Mouse (Mus musculus): ENCODE measurements around the gene Isg20l2. TPM values are rescaled to one million over a fixed set of nuclear protein-coding genes. Genes with fewer than 3 reads are reported as not detected.

The Isg20l2 gene
- total and polyA plus RNA-seq, 3 experiments, result 6.2 to 10.9 (median 10.6) TPM

GRCm38 (mm10) chr3:87906981-87907857 is 22.9 kb upstream of the Isg20l2 start:
- H3K79me2 ChIP-seq (replicated peaks; ENCODE audit: control insufficient read depth, insufficient read depth, low read length), result peaks cover 8% of the 10 kb centered on the region; the same call in 1 of the 2 replicates
- WGBS, result under 1% methylated on average over 27 of the region's 27 CpGs
- intact Hi-C loops (cut with DNase I), result loop anchor here (1.0 kb wide), 1 partner anchor 20 kb away; no protein-coding TSS in a partner anchor
- H3K4me1 ChIP-seq (ENCODE audit: control insufficient read depth, insufficient read depth, low read length), result peaks cover 23% of the 10 kb centered on the region
- TF ChIP-seq CTCF (IDR thresholded peaks at IDR 0.05) (no peak), POLR2A (IDR thresholded peaks at IDR 0.05; ENCODE audit: insufficient read depth, low read depth, low read length) (no peak), EP300 (IDR thresholded peaks at IDR 0.05; ENCODE audit: insufficient read depth, low read depth, low read length) (no peak)
- peak overlapping the region; percentile 93 for H3K27ac ChIP-seq
- peak; percentile 46 to 53 for DNase-seq
- H3K4me3 ChIP-seq, result peak overlapping the region; percentile 98
- H3K9ac ChIP-seq (ENCODE audit: low read depth, low read length), result peak overlapping the region; percentile 94
- H3K27me3 ChIP-seq (ENCODE audit: control insufficient read depth, insufficient read depth, low read length), result no peaks in the 10 kb centered on the region
- H3K36me3 ChIP-seq (ENCODE audit: control insufficient read depth, insufficient read depth, low read length), result no peaks in the 10 kb centered on the region; the same call in 1 of the 2 replicates

DNA sequence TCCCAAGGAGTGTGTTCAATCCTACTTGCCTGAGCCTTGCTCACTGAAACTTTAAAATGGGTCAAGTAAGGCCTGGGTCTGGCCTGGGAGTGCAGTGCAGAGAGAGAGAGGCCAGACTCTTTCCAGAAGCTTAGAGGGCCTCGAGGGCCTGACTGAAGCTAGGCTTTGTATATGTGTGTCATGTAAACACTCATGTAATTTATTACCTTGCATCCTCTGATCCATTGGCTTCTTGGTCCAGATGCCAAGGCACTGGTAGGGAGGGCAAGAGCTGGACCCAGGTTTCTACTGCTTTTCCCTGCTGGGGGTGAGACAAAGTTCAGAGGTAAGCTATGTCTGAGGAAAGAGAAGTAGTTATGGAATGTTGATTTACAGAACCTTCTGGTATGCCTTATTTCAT is 22.2 kb upstream of the Isg20l2 start:
- Histone ChIP-seq H3K4me3 (peak overlapping the region; percentile 98), H3K79me2 (replicated peaks; ENCODE audit: control insufficient read depth, insufficient read depth, low read length) (peaks cover 8% of the 10 kb centered on the region; the same call in 1 of the 2 replicates), H3K4me1 (ENCODE audit: control insufficient read depth, insufficient read depth, low read length) (peaks cover 23% of the 10 kb centered on the region), H3K9ac (ENCODE audit: low read depth, low read length) (peak overlapping the region; percentile 94), H3K36me3 (ENCODE audit: control insufficient read depth, insufficient read depth, low read length) (no peaks in the 10 kb centered on the region; the same call in 1 of the 2 replicates), H3K27me3 (ENCODE audit: control insufficient read depth, insufficient read depth, low read length) (no peaks in the 10 kb centered on the region), H3K27ac (peak overlapping the region; percentile 30; the same call in 1 of the 2 replicates)
- DNase-seq, result no peak
- 3% methylated on average over 1 of the region's 1 CpGs for WGBS
- intact Hi-C loops (cut with DNase I), result no loop called here
- no peak for TF ChIP-seq EP300 (IDR thresholded peaks at IDR 0.05; ENCODE audit: insufficient read depth, low read depth, low read length)
- no peak for TF ChIP-seq POLR2A (IDR thresholded peaks at IDR 0.05; ENCODE audit: insufficient read depth, low read depth, low read length)
- TF ChIP-seq CTCF (IDR thresholded peaks at IDR 0.05), result no peak

- no peak for DNase-seq
- intact Hi-C loops (cut with DNase I), result no loop called here
- Histone ChIP-seq H3K27me3 (ENCODE audit: control insufficient read depth, insufficient read depth, low read length) (no peaks in the 10 kb centered on the region), H3K36me3 (ENCODE audit: control insufficient read depth, insufficient read depth, low read length) (no peaks in the 10 kb centered on the region; the same call in 1 of the 2 replicates), H3K9ac (ENCODE audit: low read depth, low read length) (no peak overlapping the region), H3K4me1 (ENCODE audit: control insufficient read depth, insufficient read depth, low read length) (peaks cover 23% of the 10 kb centered on the region), H3K27ac (peak overlapping the region; percentile 83), H3K79me2 (replicated peaks; ENCODE audit: control insufficient read depth, insufficient read depth, low read length) (peaks cover 8% of the 10 kb centered on the region; the same call in 1 of the 2 replicates), H3K4me3 (no peak overlapping the region)
- WGBS, result 91% methylated on average over 2 of the region's 2 CpGs
- TF ChIP-seq CTCF (IDR thresholded peaks at IDR 0.05), result no peak
- TF ChIP-seq EP300 (IDR thresholded peaks at IDR 0.05; ENCODE audit: insufficient read depth, low read depth, low read length), result no peak
- no peak for TF ChIP-seq POLR2A (IDR thresholded peaks at IDR 0.05; ENCODE audit: insufficient read depth, low read depth, low read length)
These were observed 20.7 kb upstream of the Isg20l2 start for GRCm38 (mm10) chr3:87909381-87909780.

- H3K27ac ChIP-seq, result peak overlapping the region; percentile 83
- TF ChIP-seq CTCF (IDR thresholded peaks at IDR 0.05) (no peak), EP300 (IDR thresholded peaks at IDR 0.05; ENCODE audit: insufficient read depth, low read depth, low read length) (no peak), POLR2A (IDR thresholded peaks at IDR 0.05; ENCODE audit: insufficient read depth, low read depth, low read length) (no peak)
- DNase-seq, result no peak
- H3K36me3 ChIP-seq (ENCODE audit: control insufficient read depth, insufficient read depth, low read length), result no peaks in the 10 kb centered on the region; the same call in 1 of the 2 replicates
- H3K4me1 ChIP-seq (ENCODE audit: control insufficient read depth, insufficient read depth, low read length), result peaks cover 23% of the 10 kb centered on the region
- no peak overlapping the region; the same call in 1 of the 2 replicates for H3K4me3 ChIP-seq
- intact Hi-C loops (cut with DNase I), result no loop called here
- WGBS, result 11% methylated on average over 4 of the region's 4 CpGs
- peak overlapping the region; percentile 30; the same call in 1 of the 2 replicates for H3K9ac ChIP-seq (ENCODE audit: low read depth, low read length)
- no peaks in the 10 kb centered on the region for H3K27me3 ChIP-seq (ENCODE audit: control insufficient read depth, insufficient read depth, low read length)
- H3K79me2 ChIP-seq (replicated peaks; ENCODE audit: control insufficient read depth, insufficient read depth, low read length), result peaks cover 8% of the 10 kb centered on the region; the same call in 1 of the 2 replicates
These were observed 20.2 kb upstream of the Isg20l2 start for GRCm38 (mm10) chr3:87909874-87910273.

DNA sequence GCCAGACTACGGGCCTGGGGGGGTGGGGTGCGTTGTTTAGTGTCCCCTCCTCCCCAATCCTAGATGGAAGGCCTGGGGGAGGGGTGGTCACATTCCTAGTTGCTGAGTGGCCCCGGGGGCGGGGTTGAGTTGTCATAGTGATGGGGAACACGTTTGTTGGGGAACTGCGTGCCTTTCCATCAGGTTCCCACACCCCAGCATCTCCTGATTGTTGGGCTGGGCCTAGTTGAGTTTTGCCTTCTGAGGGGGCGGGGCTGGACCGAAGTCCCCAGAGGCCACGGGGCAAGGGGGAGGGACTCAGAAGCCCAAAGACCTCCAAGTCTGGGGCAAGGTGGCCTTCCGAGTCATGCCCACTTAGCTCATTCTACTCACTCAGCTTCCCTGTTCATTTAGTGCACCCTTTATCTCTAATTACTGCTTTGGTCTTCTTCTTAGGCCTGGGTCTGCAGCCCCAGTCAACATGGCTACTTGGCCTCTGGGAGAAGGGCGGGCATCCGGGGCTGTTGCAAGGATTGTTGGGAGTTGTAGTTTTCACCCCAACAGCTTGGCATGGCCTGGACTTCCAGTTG is 19.5 kb upstream of the Isg20l2 start:
- intact Hi-C loops (cut with DNase I), result no loop called here
- H3K4me1 ChIP-seq (ENCODE audit: control insufficient read depth, insufficient read depth, low read length), result peaks cover 23% of the 10 kb centered on the region
- no peaks in the 10 kb centered on the region for H3K27me3 ChIP-seq (ENCODE audit: control insufficient read depth, insufficient read depth, low read length)
- peak overlapping the region; percentile 66 for H3K9ac ChIP-seq (ENCODE audit: low read depth, low read length)
- peak overlapping the region; percentile 83 for H3K27ac ChIP-seq
- WGBS, result 8% methylated on average over 12 of the region's 12 CpGs
- H3K4me3 ChIP-seq, result peak overlapping the region; percentile 48
- peaks cover 8% of the 10 kb centered on the region; the same call in 1 of the 2 replicates for H3K79me2 ChIP-seq (replicated peaks; ENCODE audit: control insufficient read depth, insufficient read depth, low read length)
- TF ChIP-seq POLR2A (IDR thresholded peaks at IDR 0.05; ENCODE audit: insufficient read depth, low read depth, low read length) (peak; percentile 50; the same call in 1 of the 2 replicates), CTCF (IDR thresholded peaks at IDR 0.05) (no peak)
- peak; percentile 84 to 86 for DNase-seq
- H3K36me3 ChIP-seq (ENCODE audit: control insufficient read depth, insufficient read depth, low read length), result no peaks in the 10 kb centered on the region; the same call in 1 of the 2 replicates

Measured in heart, adult 2 months (tissue).